Mouse (Mus musculus): ENCODE results near the gene Atp2c1. TPM values are rescaled to one million over a fixed set of nuclear protein-coding genes. Genes with fewer than 3 reads are reported as not detected.

The Atp2c1 gene
- polyA plus RNA-seq, 1 experiment from 2014 or later, result 22.9 TPM

DNA sequence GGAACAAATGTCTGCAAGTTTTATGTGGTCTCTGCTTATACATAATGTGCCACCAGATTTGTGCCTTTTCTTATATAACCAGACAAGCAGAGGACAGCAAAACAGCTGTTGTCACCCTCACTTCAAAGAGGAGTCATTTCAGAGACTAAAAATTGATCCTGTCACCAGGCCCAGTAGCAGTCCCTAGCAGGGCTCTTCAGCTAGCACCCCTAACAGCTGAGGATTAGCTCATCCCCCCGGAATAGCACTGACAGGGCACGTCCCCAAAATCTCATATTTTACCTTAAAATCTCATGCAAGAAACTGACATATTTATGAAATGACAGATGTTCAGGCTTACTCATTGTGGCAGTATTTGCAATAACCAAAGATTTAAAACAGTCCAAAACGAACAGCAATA lies 149.5 kb downstream of the Atp2c1 start:
- Histone ChIP-seq H3K4me2 (replicated peaks; ENCODE audit: low read depth) (no peak overlapping the region), H3K4me1 (replicated peaks; ENCODE audit: control insufficient read depth, insufficient read depth, low read length) (no peaks in the 10 kb centered on the region), H3K27ac (ENCODE audit: low read depth, low read length) (no peak overlapping the region), H3K4me3 (ENCODE audit: low read depth, low read length) (no peak overlapping the region), H3K27me3 (replicated peaks; ENCODE audit: control insufficient read depth, insufficient read depth, low read length) (no peaks in the 10 kb centered on the region), H3K36me3 (ENCODE audit: control insufficient read depth, insufficient read depth) (no peaks in the 10 kb centered on the region), H3K9ac (ENCODE audit: low read depth, low read length) (no peak overlapping the region), H3K9me3 (ENCODE audit: control insufficient read depth) (no peaks in the 10 kb centered on the region)
- TF ChIP-seq CTCF (IDR thresholded peaks at IDR 0.05; ENCODE audit: low read depth), result no peak
- WGBS, result 68% methylated on average over 3 of the region's 3 CpGs
- no peak for ATAC-seq

DNA sequence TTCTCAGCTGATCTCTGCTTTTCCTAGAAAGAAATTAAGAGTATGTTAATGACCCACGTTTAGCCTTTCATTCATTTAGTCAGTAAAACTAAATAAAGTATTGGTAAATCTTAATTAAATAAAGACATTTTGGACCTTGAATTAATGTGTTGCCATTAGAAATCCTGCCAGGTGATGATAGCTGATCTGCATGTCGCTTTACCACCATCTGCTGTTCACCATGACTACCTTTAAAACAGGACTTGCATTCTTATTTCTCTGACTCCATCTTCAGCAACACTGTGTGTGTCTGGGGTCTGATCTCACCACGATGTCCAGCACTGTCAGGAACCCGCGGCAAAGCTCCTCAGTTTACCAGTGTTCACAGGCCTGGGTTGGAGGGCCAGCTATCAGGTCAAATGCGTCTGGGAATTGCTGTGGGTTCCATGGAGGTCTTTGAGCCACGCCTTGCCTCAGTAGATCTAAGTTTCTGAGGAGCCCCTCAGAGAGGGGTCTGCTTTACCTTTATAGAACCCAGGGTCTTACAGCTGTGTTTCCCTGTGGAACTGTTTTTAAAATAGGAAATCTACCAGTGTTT lies 150.1 kb downstream of the Atp2c1 start:
- ATAC-seq, result no peak
- no peak overlapping the region for H3K27ac ChIP-seq (ENCODE audit: low read depth, low read length)
- 75% methylated on average over 7 of the region's 7 CpGs for WGBS
- peak; percentile 36; the same call in 1 of the 2 replicates for TF ChIP-seq CTCF (IDR thresholded peaks at IDR 0.05; ENCODE audit: low read depth)
- H3K9ac ChIP-seq (ENCODE audit: low read depth, low read length), result no peak overlapping the region
- H3K36me3 ChIP-seq (ENCODE audit: control insufficient read depth, insufficient read depth), result no peaks in the 10 kb centered on the region
- H3K4me2 ChIP-seq (replicated peaks; ENCODE audit: low read depth), result no peak overlapping the region
- no peaks in the 10 kb centered on the region for H3K4me1 ChIP-seq (replicated peaks; ENCODE audit: control insufficient read depth, insufficient read depth, low read length)
- H3K4me3 ChIP-seq (ENCODE audit: low read depth, low read length), result no peak overlapping the region
- no peaks in the 10 kb centered on the region for H3K9me3 ChIP-seq (ENCODE audit: control insufficient read depth)
- no peaks in the 10 kb centered on the region for H3K27me3 ChIP-seq (replicated peaks; ENCODE audit: control insufficient read depth, insufficient read depth, low read length)

DNA sequence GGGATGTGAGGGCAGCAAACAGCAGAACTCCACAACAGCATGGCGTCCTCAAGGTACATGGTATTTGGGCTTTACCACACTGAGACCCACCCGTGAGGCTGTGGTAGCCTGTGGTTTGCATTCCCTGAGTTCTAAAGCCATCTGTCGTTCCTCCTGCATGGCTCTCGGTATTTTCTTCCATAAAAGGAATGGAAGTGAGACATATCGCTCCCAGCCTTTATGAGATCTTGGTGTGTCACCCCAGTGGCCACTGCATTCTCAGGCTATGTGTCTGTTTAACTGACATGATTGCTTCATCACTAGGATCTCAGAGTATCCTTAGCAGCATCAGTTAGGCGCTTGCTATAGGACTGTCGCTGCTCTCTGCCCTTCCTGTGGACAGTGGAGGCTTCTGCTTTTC lies 150.7 kb downstream of the Atp2c1 start:
- no peak for ATAC-seq
- H3K4me1 ChIP-seq (replicated peaks; ENCODE audit: control insufficient read depth, insufficient read depth, low read length), result no peaks in the 10 kb centered on the region
- no peaks in the 10 kb centered on the region for H3K36me3 ChIP-seq (ENCODE audit: control insufficient read depth, insufficient read depth)
- no peak overlapping the region for H3K9ac ChIP-seq (ENCODE audit: low read depth, low read length)
- TF ChIP-seq CTCF (IDR thresholded peaks at IDR 0.05; ENCODE audit: low read depth), result no peak
- no peak overlapping the region for H3K27ac ChIP-seq (ENCODE audit: low read depth, low read length)
- no peaks in the 10 kb centered on the region for H3K27me3 ChIP-seq (replicated peaks; ENCODE audit: control insufficient read depth, insufficient read depth, low read length)
- no peak overlapping the region for H3K4me3 ChIP-seq (ENCODE audit: low read depth, low read length)
- no peak overlapping the region for H3K4me2 ChIP-seq (replicated peaks; ENCODE audit: low read depth)
- 67% methylated on average over 7 of the region's 7 CpGs for WGBS
- no peaks in the 10 kb centered on the region for H3K9me3 ChIP-seq (ENCODE audit: control insufficient read depth)

DNA sequence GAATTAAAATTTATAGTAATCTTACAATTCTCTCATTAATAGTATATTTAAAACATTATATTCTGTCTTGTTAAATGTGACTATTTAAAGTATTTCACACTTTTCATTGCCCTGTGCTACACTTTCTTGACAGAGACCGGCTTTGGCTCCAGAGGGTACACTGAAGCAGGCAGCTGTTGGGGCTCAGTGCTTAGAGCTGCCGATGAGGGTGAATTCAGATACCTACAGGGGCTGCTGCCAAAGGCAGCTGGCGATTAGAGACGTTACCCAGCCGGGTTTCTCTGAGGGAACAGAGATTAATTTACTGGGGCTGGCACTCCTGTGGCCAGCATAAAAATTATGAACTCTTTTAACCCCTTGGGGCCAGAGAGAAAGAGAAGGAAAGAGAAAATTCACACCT lies 152.8 kb downstream of the Atp2c1 start:
- TF ChIP-seq CTCF (IDR thresholded peaks at IDR 0.05; ENCODE audit: low read depth), result no peak
- H3K9me3 ChIP-seq (ENCODE audit: control insufficient read depth), result no peaks in the 10 kb centered on the region
- no peak overlapping the region for H3K4me2 ChIP-seq (replicated peaks; ENCODE audit: low read depth)
- no peaks in the 10 kb centered on the region for H3K36me3 ChIP-seq (ENCODE audit: control insufficient read depth, insufficient read depth)
- no peaks in the 10 kb centered on the region for H3K27me3 ChIP-seq (replicated peaks; ENCODE audit: control insufficient read depth, insufficient read depth, low read length)
- 60% methylated on average over 5 of the region's 5 CpGs for WGBS
- H3K27ac ChIP-seq (ENCODE audit: low read depth, low read length), result no peak overlapping the region
- H3K4me3 ChIP-seq (ENCODE audit: low read depth, low read length), result no peak overlapping the region
- no peak for ATAC-seq
- no peak overlapping the region for H3K9ac ChIP-seq (ENCODE audit: low read depth, low read length)
- no peaks in the 10 kb centered on the region for H3K4me1 ChIP-seq (replicated peaks; ENCODE audit: control insufficient read depth, insufficient read depth, low read length)

DNA sequence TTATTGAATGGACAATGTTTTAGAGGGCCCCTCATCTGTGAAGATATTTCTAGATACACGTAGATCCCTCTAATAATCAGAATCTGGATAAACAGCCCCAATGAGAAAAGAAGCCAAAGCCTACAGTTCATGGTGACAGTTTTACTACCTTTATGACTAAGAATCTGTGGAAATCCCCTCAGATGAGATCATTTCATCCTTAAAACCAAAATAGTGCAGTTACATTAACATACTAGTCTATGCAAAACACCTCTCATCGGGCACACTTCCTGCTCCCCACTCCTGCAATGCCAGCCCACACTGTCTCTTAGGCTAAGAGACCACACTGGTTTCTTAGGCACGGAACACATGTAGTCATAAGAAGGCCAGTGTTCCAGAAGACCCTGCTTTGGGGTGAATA lies 158.5 kb downstream of the Atp2c1 start:
- no peaks in the 10 kb centered on the region for H3K9me3 ChIP-seq (ENCODE audit: control insufficient read depth)
- no peaks in the 10 kb centered on the region for H3K27me3 ChIP-seq (replicated peaks; ENCODE audit: control insufficient read depth, insufficient read depth, low read length)
- no peak for ATAC-seq
- no peak for TF ChIP-seq CTCF (IDR thresholded peaks at IDR 0.05; ENCODE audit: low read depth)
- no peak overlapping the region for H3K9ac ChIP-seq (ENCODE audit: low read depth, low read length)
- no peaks in the 10 kb centered on the region for H3K36me3 ChIP-seq (ENCODE audit: control insufficient read depth, insufficient read depth)
- H3K4me1 ChIP-seq (replicated peaks; ENCODE audit: control insufficient read depth, insufficient read depth, low read length), result no peaks in the 10 kb centered on the region
- no peak overlapping the region for H3K27ac ChIP-seq (ENCODE audit: low read depth, low read length)
- no peak overlapping the region for H3K4me2 ChIP-seq (replicated peaks; ENCODE audit: low read depth)
- WGBS, result 86% methylated on average over 3 of the region's 3 CpGs
- H3K4me3 ChIP-seq (ENCODE audit: low read depth, low read length), result no peak overlapping the region

DNA sequence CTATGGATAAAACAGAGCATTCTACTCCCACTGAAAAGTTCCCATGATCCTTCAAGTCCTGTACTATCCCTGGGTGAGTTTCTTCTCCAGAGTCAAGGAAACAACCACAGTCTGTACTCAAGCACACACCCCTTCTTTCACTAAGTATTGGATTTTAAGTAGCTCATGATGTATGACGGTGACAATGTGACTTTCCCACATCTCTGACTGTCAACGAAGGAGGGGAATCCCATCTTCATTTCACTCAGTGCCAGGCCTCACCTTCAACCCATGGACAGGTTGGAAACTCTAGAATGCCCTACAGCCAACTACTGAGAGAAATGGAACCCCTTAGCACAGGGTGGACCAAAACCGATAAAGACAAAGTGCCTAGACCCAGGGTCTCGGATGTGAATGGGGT lies 160.9 kb downstream of the Atp2c1 start:
- no peak for ATAC-seq
- no peak for TF ChIP-seq CTCF (IDR thresholded peaks at IDR 0.05; ENCODE audit: low read depth)
- 90% methylated on average over 4 of the region's 4 CpGs for WGBS
- Histone ChIP-seq H3K9me3 (ENCODE audit: control insufficient read depth) (no peaks in the 10 kb centered on the region), H3K27me3 (replicated peaks; ENCODE audit: control insufficient read depth, insufficient read depth, low read length) (no peaks in the 10 kb centered on the region), H3K27ac (ENCODE audit: low read depth, low read length) (no peak overlapping the region), H3K9ac (ENCODE audit: low read depth, low read length) (no peak overlapping the region), H3K36me3 (ENCODE audit: control insufficient read depth, insufficient read depth) (no peaks in the 10 kb centered on the region), H3K4me3 (ENCODE audit: low read depth, low read length) (no peak overlapping the region), H3K4me2 (replicated peaks; ENCODE audit: low read depth) (no peak overlapping the region), H3K4me1 (replicated peaks; ENCODE audit: control insufficient read depth, insufficient read depth, low read length) (no peaks in the 10 kb centered on the region)

Measured in intestine, postnatal 0 days (tissue).